Mouse (Mus musculus): ENCODE results near the gene Mrln. TPM values are rescaled to one million over a fixed set of nuclear protein-coding genes. Genes with fewer than 3 reads are reported as not detected.
A peak's percentile ranks its signal among the peaks of the same experiment; 100 is the strongest.

Gene Mrln
- polyA plus RNA-seq, 1 experiment from 2014 or later: not detected

DNA sequence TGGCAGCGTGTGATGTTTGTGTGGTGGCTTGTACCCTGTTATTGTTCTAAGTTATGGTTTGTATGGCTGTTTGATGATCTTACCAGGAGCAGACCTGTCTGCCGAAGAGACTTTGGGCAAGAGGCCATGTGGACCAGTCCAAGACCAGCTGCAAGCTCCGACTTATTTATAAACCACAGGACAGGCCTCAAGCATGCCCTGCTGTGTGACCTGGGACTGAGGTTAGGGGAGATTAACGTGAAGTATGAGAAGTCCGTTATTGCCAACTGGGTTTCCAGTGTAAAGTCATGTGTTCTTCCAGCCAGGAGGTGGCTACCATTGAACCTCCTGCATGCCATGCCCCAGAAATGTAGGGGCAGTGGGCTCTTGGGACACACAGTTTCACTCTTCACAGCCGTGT, 25.9 kb downstream of the Mrln start:
- 66% methylated on average over 6 of the region's 6 CpGs for WGBS
- Histone ChIP-seq H3K9ac (no peak overlapping the region), H3K27me3 (no peaks in the 10 kb centered on the region), H3K4me2 (no peak overlapping the region), H3K4me3 (no peak overlapping the region), H3K4me1 (peaks cover 14% of the 10 kb centered on the region), H3K36me3 (no peaks in the 10 kb centered on the region), H3K9me3 (no peaks in the 10 kb centered on the region), H3K27ac (no peak overlapping the region)
- ATAC-seq (ENCODE audit: borderline replicate concordance, extremely low read depth, low FRiP score, low TSS enrichment): no peak

DNA sequence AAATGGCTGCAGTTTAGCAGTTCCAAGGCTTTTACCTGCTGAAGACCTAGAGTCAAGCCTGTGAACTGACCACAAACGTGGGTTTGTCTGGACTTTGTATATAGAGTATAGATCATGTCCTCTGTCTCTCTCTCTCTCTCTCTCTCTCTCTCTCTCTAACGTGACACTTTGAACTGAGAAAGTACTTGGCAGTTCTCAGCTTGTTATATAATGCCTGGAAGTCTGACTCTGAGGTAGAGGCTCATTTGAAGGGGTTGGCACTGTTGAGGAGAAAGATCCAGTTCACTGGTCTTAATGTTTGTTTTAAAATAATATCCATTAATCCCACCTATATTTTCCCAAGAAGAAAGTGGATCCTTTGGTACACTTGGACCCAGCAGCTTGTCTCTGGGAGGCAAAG, 33.5 kb downstream of the Mrln start:
- no peaks in the 10 kb centered on the region for H3K9me3 ChIP-seq
- no peak overlapping the region for H3K9ac ChIP-seq
- 0 out of 2 replicates have a peak, but pooled peaks cover 2% of the 10 kb centered on the region for H3K27me3 ChIP-seq
- no peak overlapping the region for H3K27ac ChIP-seq
- H3K4me1 ChIP-seq: no peaks in the 10 kb centered on the region
- no peaks in the 10 kb centered on the region for H3K36me3 ChIP-seq
- 47% methylated on average over 2 of the region's 2 CpGs for WGBS
- ATAC-seq (ENCODE audit: borderline replicate concordance, extremely low read depth, low FRiP score, low TSS enrichment): no peak
- H3K4me2 ChIP-seq: no peak overlapping the region
- no peak overlapping the region for H3K4me3 ChIP-seq

- no peak overlapping the region for H3K4me3 ChIP-seq
- 0 out of 2 replicates have a peak, but pooled peaks cover 7% of the 10 kb centered on the region for H3K27me3 ChIP-seq
- no peak overlapping the region for H3K9ac ChIP-seq
- no peak overlapping the region for H3K4me2 ChIP-seq
- H3K4me1 ChIP-seq: peaks cover 16% of the 10 kb centered on the region
- 43% methylated on average over 8 of the region's 8 CpGs for WGBS
- H3K9me3 ChIP-seq: no peaks in the 10 kb centered on the region
- no peak overlapping the region for H3K27ac ChIP-seq
- no peak for ATAC-seq (ENCODE audit: borderline replicate concordance, extremely low read depth, low FRiP score, low TSS enrichment)
- no peaks in the 10 kb centered on the region for H3K36me3 ChIP-seq
These were observed 38.4 kb downstream of the Mrln start for GRCm38 (mm10) chr10:70242751-70243444.

DNA sequence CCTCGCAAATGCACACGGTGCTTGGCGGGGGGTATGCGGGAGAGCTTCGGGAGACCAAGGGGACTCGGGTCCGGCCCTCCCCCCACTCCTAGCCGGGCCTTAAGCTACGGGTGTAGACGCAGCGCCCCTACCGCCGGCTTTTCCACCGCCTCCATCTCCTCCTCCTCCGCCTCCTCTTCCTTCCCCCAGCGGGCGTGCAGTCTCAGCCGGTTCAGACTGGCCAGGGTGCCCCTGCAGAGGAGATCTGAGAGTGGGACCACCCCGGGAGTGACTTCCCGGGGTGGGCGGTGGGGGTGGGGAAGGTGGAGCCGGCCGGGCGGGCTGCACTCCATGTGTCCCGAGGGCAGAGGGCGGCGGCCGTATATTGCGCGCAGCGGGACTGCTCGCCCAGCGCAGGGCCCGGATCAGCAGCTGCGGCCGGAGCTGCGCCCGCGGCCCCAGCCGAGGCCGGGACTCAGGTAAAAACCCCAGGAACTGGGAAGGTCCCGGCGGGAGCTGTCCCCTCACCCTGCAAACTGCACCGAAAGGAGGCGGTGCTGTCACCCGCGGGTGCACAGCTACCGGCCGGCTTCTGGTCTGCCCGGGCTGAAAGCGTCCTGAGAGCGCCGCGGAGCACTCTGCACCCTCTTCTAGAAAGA, 40.6 kb downstream of the Mrln start, which contains the start of gene Slc16a9:
Slc16a9 (plus strand) TSS at position 180 of the 638 bp plus-strand sequence.
- under 1% methylated on average over 53 of the region's 54 CpGs for WGBS

GRCm38 (mm10) chr10:70245559-70245945, 41.1 kb downstream of the Mrln start:
- ATAC-seq (ENCODE audit: borderline replicate concordance, extremely low read depth, low FRiP score, low TSS enrichment): peak; percentile 23; the same call in 1 of the 2 replicates

More for the DNA sequence above, 40.6 kb downstream of the Mrln start, which contains the start of gene Slc16a9:
- Histone ChIP-seq H3K9me3 (no peaks in the 10 kb centered on the region), H3K4me2 (peak within 1 kb of the TSS; percentile 89), H3K27me3 (0 out of 2 replicates have a peak, but pooled peaks cover 7% of the 10 kb centered on the region), H3K36me3 (no peaks in the 10 kb centered on the region), H3K27ac (peak within 1 kb of the TSS; percentile 61; the same call in 1 of the 2 replicates), H3K4me3 (peak within 1 kb of the TSS; percentile 66), H3K9ac (peak within 1 kb of the TSS; percentile 56), H3K4me1 (peaks cover 16% of the 10 kb centered on the region)
- peak; percentile 94 for ATAC-seq (ENCODE audit: borderline replicate concordance, extremely low read depth, low FRiP score, low TSS enrichment)

GRCm38 (mm10) chr10:70246076-70246475, 41.6 kb downstream of the Mrln start:
- no peaks in the 10 kb centered on the region for H3K9me3 ChIP-seq
- H3K4me3 ChIP-seq: peak overlapping the region; percentile 66
- WGBS: 31% methylated on average over 9 of the region's 9 CpGs
- H3K27me3 ChIP-seq: 0 out of 2 replicates have a peak, but pooled peaks cover 7% of the 10 kb centered on the region
- peak overlapping the region; percentile 89 for H3K4me2 ChIP-seq
- H3K9ac ChIP-seq: peak overlapping the region; percentile 56; the same call in 1 of the 2 replicates
- ATAC-seq (ENCODE audit: borderline replicate concordance, extremely low read depth, low FRiP score, low TSS enrichment): no peak
- no peak overlapping the region for H3K27ac ChIP-seq
- no peaks in the 10 kb centered on the region for H3K36me3 ChIP-seq
- H3K4me1 ChIP-seq: peaks cover 16% of the 10 kb centered on the region

More at GRCm38 (mm10) chr10:70245559-70245945, 41.1 kb downstream of the Mrln start:
- Histone ChIP-seq H3K4me2 (peak overlapping the region; percentile 89), H3K9ac (peak overlapping the region; percentile 56), H3K27me3 (0 out of 2 replicates have a peak, but pooled peaks cover 7% of the 10 kb centered on the region), H3K36me3 (no peaks in the 10 kb centered on the region), H3K9me3 (no peaks in the 10 kb centered on the region), H3K27ac (peak overlapping the region; percentile 61; the same call in 1 of the 2 replicates), H3K4me1 (peaks cover 16% of the 10 kb centered on the region), H3K4me3 (peak overlapping the region; percentile 66)
- 2% methylated on average over 16 of the region's 16 CpGs for WGBS

DNA sequence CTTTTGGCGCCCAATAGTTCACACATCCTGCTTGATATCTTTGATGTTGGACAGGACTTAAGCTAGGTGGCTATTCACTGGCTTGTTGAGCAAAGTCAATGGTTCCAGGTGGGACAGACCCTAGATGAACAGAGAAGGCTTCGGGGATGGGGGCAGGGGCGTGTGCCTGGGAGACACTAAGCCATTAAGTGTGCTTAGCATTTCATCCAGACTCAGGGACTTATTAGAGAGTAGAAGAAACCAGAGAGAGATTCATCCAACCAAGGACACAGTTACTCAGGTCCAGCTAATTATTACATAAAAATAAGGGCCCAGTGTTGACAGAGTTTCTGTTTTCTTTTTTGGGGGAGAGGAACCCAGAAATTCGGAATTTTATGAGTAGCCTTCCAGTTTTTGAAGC, 45.9 kb downstream of the Mrln start:
- no peak overlapping the region for H3K27ac ChIP-seq
- no peak for ATAC-seq (ENCODE audit: borderline replicate concordance, extremely low read depth, low FRiP score, low TSS enrichment)
- no peak overlapping the region for H3K4me2 ChIP-seq
- H3K4me1 ChIP-seq: peaks cover 7% of the 10 kb centered on the region
- H3K27me3 ChIP-seq: no peaks in the 10 kb centered on the region
- no peak overlapping the region for H3K9ac ChIP-seq
- no peaks in the 10 kb centered on the region for H3K9me3 ChIP-seq
- no peaks in the 10 kb centered on the region for H3K36me3 ChIP-seq
- WGBS: 83% methylated on average over 4 of the region's 4 CpGs
- no peak overlapping the region for H3K4me3 ChIP-seq

GRCm38 (mm10) chr10:70250766-70251165, 46.3 kb downstream of the Mrln start:
- Histone ChIP-seq H3K27ac (no peak overlapping the region), H3K9ac (no peak overlapping the region), H3K36me3 (no peaks in the 10 kb centered on the region), H3K9me3 (no peaks in the 10 kb centered on the region), H3K27me3 (no peaks in the 10 kb centered on the region), H3K4me3 (no peak overlapping the region), H3K4me1 (peaks cover 6% of the 10 kb centered on the region), H3K4me2 (no peak overlapping the region)
- 73% methylated on average over 6 of the region's 6 CpGs for WGBS
- no peak for ATAC-seq (ENCODE audit: borderline replicate concordance, extremely low read depth, low FRiP score, low TSS enrichment)

DNA sequence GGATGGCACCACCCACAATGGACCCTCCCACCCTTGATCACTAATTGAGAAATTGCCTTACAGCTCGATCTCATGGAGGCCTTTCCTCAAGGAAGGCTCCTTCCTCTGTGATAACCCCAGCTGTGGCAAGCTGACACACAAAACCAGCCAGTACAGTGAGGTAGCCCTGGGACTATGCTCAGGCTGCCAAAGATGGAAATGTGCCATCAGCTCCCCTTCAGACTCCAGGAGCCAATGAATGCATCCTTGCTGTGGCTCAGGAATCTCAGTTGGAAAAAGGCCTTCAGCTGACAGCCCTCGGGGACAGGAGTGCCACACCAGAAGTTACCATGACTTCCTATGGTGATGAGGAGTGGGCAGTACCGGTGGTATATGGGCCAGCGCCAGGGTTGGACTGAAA, 50.2 kb downstream of the Mrln start:
- 0 out of 2 replicates have a peak, but pooled peaks have one; percentile 27 for ATAC-seq (ENCODE audit: borderline replicate concordance, extremely low read depth, low FRiP score, low TSS enrichment)
- Histone ChIP-seq H3K27me3 (no peaks in the 10 kb centered on the region), H3K36me3 (no peaks in the 10 kb centered on the region), H3K9me3 (no peaks in the 10 kb centered on the region), H3K9ac (no peak overlapping the region), H3K4me2 (no peak overlapping the region), H3K4me1 (no peaks in the 10 kb centered on the region; the same call in 1 of the 2 replicates), H3K27ac (no peak overlapping the region), H3K4me3 (no peak overlapping the region)
- 68% methylated on average over 4 of the region's 4 CpGs for WGBS

DNA sequence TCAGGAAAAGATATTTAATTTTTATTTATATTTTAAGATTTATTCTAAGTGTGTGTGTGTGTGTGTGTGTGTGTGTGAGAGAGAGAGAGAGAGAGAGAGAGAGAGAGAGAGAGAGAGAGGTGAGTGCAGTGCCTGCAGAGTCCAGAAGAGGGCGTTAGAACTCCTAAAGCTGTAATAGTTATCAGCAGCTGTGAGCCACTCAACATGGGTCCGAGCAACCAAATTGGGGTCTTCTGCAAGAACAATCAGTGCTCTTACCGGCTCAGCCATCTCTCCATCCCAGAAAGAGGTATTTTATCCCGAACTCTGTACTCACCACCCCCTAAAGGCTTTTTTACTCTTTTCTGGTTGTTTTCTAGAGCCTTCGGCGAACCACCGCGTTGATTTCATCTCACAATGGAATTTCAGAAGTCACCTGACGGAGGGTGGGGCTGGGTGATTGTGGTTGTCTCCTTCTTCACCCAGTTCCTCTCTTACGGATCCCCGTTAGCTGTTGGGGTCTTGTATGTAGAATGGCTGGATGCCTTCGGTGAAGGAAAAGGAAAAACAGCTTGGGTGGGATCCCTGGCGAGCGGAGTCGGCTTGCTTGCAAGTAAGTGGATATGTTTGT, 51.2 kb downstream of the Mrln start:
- no peak overlapping the region for H3K27ac ChIP-seq
- no peak overlapping the region for H3K4me2 ChIP-seq
- WGBS: 85% methylated on average over 15 of the region's 15 CpGs
- no peak for ATAC-seq (ENCODE audit: borderline replicate concordance, extremely low read depth, low FRiP score, low TSS enrichment)
- H3K9ac ChIP-seq: no peak overlapping the region
- no peak overlapping the region for H3K4me3 ChIP-seq
- no peaks in the 10 kb centered on the region for H3K27me3 ChIP-seq
- H3K9me3 ChIP-seq: no peaks in the 10 kb centered on the region
- no peaks in the 10 kb centered on the region; the same call in 1 of the 2 replicates for H3K4me1 ChIP-seq
- no peaks in the 10 kb centered on the region for H3K36me3 ChIP-seq

DNA sequence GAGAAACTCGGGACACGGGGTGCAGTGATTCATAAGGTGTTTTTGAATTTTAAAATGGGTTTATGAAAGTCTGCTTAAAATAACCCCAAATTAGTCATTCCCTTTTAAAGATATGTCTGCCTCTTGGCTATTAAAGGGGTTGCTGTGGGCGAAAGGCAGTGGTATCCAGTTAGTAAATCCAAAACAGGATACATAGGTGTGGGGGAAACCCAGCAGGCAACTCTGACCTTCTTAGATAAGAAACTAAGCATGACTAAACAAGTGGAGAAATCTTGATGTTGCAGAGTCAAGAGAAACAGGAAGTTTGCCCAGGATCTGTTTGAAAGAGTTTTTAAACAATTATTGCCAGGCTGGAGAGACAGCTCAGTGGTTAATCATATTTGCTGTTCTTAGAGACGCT, 52.6 kb downstream of the Mrln start:
- no peaks in the 10 kb centered on the region for H3K36me3 ChIP-seq
- H3K4me1 ChIP-seq: no peaks in the 10 kb centered on the region; the same call in 1 of the 2 replicates
- H3K4me3 ChIP-seq: no peak overlapping the region
- no peaks in the 10 kb centered on the region for H3K27me3 ChIP-seq
- 0 out of 2 replicates have a peak overlapping the region, but pooled peaks have one; percentile 6 for H3K27ac ChIP-seq
- WGBS: 51% methylated on average over 4 of the region's 4 CpGs
- no peaks in the 10 kb centered on the region for H3K9me3 ChIP-seq
- H3K9ac ChIP-seq: no peak overlapping the region
- H3K4me2 ChIP-seq: no peak overlapping the region
- ATAC-seq (ENCODE audit: borderline replicate concordance, extremely low read depth, low FRiP score, low TSS enrichment): no peak
